Mouse (Mus musculus) cerebellum, postnatal 4 days (tissue): ENCODE results near the gene Pcyt1a.
A peak's percentile ranks its signal among the peaks of the same experiment; 100 is the strongest.

ENCODE experiments used
- DNase-seq, 2 experiments: peaks; one replicate each; pipeline ENCODE4 v3.0.0; 2022; ENCODE audit warnings: low spot score in 2 of 2, mixed read lengths in 1 of 2

Gene Pcyt1a

GRCm38 (mm10) chr16:32430474-32431046 is at the start of gene Pcyt1a:
Gene Pcyt1a, plus strand, starts transcription at chr16:32430921.
- DNase-seq, result peak; percentile 81 to 91

- DNase-seq, result no peak
Observed at GRCm38 (mm10) chr16:32382901-32383300, 47.8 kb upstream of the Pcyt1a start.

- no peak for DNase-seq
Observed at GRCm38 (mm10) chr16:32384885-32385284, 45.8 kb upstream of the Pcyt1a start.

- no peak for DNase-seq
Observed at GRCm38 (mm10) chr16:32386826-32387225, 43.9 kb upstream of the Pcyt1a start.

- no peak for DNase-seq
Observed at GRCm38 (mm10) chr16:32389049-32389448, 41.7 kb upstream of the Pcyt1a start.

- DNase-seq, result no peak
Observed at GRCm38 (mm10) chr16:32389841-32390240, 40.9 kb upstream of the Pcyt1a start.

- DNase-seq, result no peak
Observed at GRCm38 (mm10) chr16:32390882-32391281, 39.8 kb upstream of the Pcyt1a start.

- DNase-seq, result no peak
Observed at GRCm38 (mm10) chr16:32395679-32396540, 34.8 kb upstream of the Pcyt1a start.

GRCm38 (mm10) chr16:32396541-32396835 is 34.2 kb upstream of the Pcyt1a start:
- no peak for DNase-seq

- DNase-seq, result no peak
Observed at GRCm38 (mm10) chr16:32398206-32398605, 32.5 kb upstream of the Pcyt1a start.

- DNase-seq, result no peak
Observed at GRCm38 (mm10) chr16:32400267-32400666, 30.5 kb upstream of the Pcyt1a start, which contains the start of gene Tm4sf19. Gene Tm4sf19, plus strand, starts transcription at chr16:32400506.

- no peak for DNase-seq
Observed at GRCm38 (mm10) chr16:32401335-32401965, 29.3 kb upstream of the Pcyt1a start.

- no peak for DNase-seq
Observed at GRCm38 (mm10) chr16:32402818-32403217, 27.9 kb upstream of the Pcyt1a start.

GRCm38 (mm10) chr16:32405716-32406115 is 25.0 kb upstream of the Pcyt1a start:
- DNase-seq, result no peak

GRCm38 (mm10) chr16:32406671-32407070 is 24.1 kb upstream of the Pcyt1a start:
- no peak for DNase-seq

- DNase-seq, result no peak
Observed at GRCm38 (mm10) chr16:32407730-32408129, 23.0 kb upstream of the Pcyt1a start.

GRCm38 (mm10) chr16:32417457-32417856 is 13.3 kb upstream of the Pcyt1a start:
- DNase-seq, result no peak

- DNase-seq, result peak; percentile 87 to 93
Observed at GRCm38 (mm10) chr16:32419517-32420483, 10.9 kb upstream of the Pcyt1a start, which contains the start of gene Tctex1d2. Gene Tctex1d2, plus strand, starts transcription at chr16:32419702.

GRCm38 (mm10) chr16:32427506-32427905 is 3.2 kb upstream of the Pcyt1a start:
- DNase-seq, result no peak

GRCm38 (mm10) chr16:32431047-32431591 is 398 bp downstream of the Pcyt1a start:
- no peak for DNase-seq

GRCm38 (mm10) chr16:32431926-32432325 is 1.2 kb downstream of the Pcyt1a start:
- DNase-seq, result no peak
